Mouse (Mus musculus): ENCODE data around the gene Trap1.
"Not testable (repeated sequence)": the region's sequence is repeated elsewhere in the genome, so short reads cannot be mapped to it uniquely, and the experiment has no call there.

The Trap1 gene

GRCm38 (mm10) chr16:4077384-4078061 lies at the start of gene Trap1:
Gene Trap1 (minus strand): TSS chr16:4077827.
- DNase-seq = peak; percentile 93

- no peak for DNase-seq
Measured at GRCm38 (mm10) chr16:4117072-4117471, 39.4 kb upstream of the Trap1 start.

DNA sequence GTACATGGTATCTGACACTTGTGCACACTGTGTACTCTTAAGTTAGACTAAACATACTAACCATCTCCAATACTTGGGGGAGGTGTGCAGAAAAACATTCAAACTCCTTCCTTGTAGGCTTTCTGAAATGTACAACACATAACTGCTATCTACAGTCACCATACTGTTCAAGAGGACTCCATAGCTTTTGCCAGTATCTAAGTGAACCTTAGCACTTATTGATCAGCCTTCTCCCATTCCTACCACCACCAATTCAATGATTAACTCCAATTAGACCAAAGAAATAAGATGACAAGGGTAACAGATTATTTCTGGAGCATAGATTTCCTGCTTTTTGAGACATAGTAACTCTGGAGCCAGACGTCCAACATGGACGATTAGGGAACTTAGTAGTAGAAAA lies 22.7 kb upstream of the Trap1 start:
- no peak for DNase-seq

GRCm38 (mm10) chr16:4097521-4097920 lies 19.9 kb upstream of the Trap1 start:
- DNase-seq = no peak

GRCm38 (mm10) chr16:4096898-4097297 lies 19.3 kb upstream of the Trap1 start:
- DNase-seq = no peak

- peak; percentile 75 for DNase-seq
Measured at GRCm38 (mm10) chr16:4096141-4096540, 18.5 kb upstream of the Trap1 start.

GRCm38 (mm10) chr16:4087214-4087913 lies 9.7 kb upstream of the Trap1 start:
- no peak for DNase-seq

DNA sequence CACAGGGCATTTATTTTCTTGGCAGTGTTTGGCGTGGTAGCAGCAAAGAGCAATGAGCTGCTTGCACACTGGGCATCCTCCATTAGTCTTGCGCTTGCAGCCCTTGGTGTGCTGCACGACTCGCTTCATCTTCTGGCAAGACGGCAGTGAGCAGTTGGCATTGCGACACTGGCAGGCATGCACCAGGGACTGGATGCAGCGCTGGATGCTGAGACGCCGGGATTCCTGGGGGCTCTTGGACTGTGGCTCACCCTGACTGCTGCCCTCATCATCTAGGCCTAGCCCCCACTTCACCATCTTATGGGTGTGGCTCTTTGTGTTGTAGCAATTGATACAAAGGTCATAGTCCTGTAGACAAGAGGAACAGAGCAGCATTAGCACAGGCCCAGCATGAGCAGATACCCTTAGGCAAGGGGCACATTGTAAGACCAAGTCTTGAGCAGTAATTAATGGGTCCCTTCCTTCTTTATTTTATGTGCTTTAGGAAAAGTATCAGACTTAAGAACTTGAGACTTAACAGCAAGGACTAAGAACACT lies 8.3 kb upstream of the Trap1 start:
- DNase-seq = no peak

DNA sequence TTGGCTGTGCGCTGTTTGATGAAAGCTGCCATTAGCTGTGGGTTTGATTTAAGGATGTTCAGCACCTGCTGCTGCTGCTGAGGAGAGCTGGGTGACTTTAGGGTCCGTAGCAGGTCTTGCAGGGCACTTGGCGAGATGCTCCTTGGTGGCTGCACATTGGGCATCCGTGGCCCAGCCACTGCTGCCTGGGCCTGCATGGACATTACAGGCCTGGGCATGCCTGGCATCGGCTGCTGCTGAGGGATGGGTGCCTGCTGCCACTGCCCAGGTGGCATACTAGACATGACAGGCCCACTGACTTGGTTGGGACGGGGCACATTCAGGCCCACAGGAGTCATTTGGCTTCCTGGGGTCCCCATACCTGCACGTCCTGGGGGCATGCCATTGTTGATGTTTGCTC lies 7.4 kb upstream of the Trap1 start:
- DNase-seq = no peak

GRCm38 (mm10) chr16:4080419-4080818 lies 2.8 kb upstream of the Trap1 start:
- not testable (repeated sequence) for DNase-seq

- no peak for DNase-seq
Measured at GRCm38 (mm10) chr16:4079656-4080055, 2.0 kb upstream of the Trap1 start.

- DNase-seq = not testable (repeated sequence)
Measured at GRCm38 (mm10) chr16:4078302-4078701, 675 bp upstream of the Trap1 start.

GRCm38 (mm10) chr16:4074836-4075235 lies 2.8 kb downstream of the Trap1 start:
- no peak for DNase-seq

DNA sequence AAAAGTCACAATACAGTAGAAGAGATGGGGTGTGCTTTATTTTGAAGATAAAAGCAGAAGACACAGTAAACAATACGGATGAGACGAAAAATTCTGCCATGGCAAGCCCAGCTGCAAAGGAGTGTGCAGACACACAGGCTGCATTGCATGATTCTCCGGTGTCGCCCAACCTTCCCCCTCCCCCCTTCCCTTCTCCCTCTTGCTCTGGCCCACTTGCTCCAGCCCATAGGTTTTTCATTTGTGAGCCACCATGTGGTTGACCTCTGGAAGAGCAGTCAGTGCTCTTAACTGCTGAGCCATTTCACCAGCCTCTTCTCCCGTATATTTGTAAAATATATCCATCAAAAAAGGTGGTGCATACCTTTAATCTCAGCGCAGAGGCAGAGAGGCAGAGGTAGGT lies 3.3 kb downstream of the Trap1 start:
- no peak for DNase-seq

DNA sequence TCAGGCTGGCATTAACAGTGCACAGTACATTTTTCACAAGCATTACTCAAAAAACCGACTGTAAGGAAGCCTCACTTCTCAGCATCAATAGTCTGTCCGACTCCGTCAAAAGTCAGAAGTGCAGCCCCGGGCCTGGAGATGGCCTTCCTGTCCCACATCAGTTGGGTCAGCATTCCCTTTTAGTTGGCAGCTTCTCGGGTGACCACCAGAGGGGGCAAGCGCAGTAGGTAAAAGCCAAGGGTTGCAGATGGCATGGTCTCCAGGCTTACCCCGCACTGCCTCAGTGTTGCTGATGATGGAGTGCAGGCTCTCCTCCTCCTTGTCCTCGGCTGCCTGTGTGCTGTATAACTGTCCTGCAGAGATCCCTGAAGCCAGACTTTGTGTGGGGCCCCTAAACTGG lies 9.0 kb downstream of the Trap1 start:
- DNase-seq = peak; percentile 44

GRCm38 (mm10) chr16:4064945-4065344 lies 12.7 kb downstream of the Trap1 start:
- DNase-seq = no peak

DNA sequence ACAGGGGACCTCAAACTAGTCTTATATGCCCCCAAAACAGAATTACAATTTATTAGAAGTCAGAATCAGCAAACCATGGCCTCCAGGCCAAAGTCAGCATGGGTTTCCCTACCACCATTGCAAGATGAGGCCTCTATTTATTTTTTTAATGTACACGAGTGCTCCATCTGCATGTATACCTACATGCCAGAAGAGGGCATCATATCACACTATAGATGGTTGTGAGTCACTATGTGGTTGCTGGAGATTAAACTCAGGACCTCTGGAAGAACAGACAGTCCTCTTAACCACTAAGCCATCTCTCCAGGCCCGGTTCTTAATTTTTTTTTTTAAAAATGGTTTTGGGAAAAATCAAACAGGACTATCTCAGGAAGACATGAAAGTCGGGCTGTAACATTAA lies 23.8 kb downstream of the Trap1 start:
- no peak for DNase-seq

- DNase-seq = no peak
Measured at GRCm38 (mm10) chr16:4052601-4053000, 25.0 kb downstream of the Trap1 start.

GRCm38 (mm10) chr16:4045524-4045923 lies 32.1 kb downstream of the Trap1 start:
- peak; percentile 21 for DNase-seq

- DNase-seq = no peak
Measured at GRCm38 (mm10) chr16:4044093-4044492, 33.5 kb downstream of the Trap1 start.

DNA sequence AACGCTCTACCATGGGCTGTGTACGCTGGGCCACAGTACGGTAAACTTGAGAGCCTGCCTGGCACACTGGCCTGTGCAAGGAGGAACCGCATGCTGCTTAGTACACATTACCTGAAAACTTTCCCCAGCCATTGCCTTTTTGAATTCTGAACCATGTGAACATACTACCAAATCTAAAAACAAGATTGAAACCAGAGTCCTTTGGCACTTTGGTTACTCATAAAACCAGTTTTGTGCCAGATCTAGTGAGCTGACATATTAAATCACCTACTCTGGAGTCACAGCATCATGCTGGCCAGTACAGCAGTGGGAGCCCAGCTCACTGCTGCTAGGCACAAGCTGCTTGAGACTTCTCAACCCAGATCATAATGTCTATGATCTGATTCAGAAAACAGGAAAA lies 36.0 kb downstream of the Trap1 start:
- no peak for DNase-seq

- no peak for DNase-seq
Measured at GRCm38 (mm10) chr16:4040206-4040605, 37.4 kb downstream of the Trap1 start.

DNA sequence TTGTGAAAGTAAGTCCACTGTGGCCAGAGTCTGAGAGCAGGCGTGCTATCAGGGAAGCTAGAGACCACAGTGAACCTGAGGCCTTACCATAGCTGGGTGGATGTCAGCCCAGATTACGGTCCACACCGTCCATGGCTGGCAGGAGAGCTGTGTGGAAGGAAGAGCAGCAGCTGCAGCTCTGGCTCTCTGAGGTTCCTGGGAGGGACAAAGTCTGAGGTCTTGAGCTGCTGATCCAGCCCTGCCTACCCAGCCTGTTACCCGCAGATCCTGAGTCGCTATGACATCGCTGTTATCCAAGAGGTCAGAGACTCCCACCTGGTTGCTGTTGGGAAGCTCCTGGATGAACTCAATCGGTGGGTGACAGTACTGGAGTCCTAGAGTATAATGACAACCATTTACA lies 39.9 kb downstream of the Trap1 start:
- DNase-seq = no peak

- no peak for DNase-seq
Measured at GRCm38 (mm10) chr16:4036807-4037206, 40.8 kb downstream of the Trap1 start, which contains the start of gene Dnase1. Gene Dnase1 (plus strand): TSS chr16:4036942.

Data from layer of hippocampus, adult 9-11 months (tissue).